Mouse (Mus musculus): ENCODE results near the gene Efcab11. TPM values are rescaled to one million over a fixed set of nuclear protein-coding genes. Genes with fewer than 3 reads are reported as not detected.

Efcab11 gene
- polyA plus RNA-seq, 1 experiment from 2014 or later = 22.1 TPM

DNA sequence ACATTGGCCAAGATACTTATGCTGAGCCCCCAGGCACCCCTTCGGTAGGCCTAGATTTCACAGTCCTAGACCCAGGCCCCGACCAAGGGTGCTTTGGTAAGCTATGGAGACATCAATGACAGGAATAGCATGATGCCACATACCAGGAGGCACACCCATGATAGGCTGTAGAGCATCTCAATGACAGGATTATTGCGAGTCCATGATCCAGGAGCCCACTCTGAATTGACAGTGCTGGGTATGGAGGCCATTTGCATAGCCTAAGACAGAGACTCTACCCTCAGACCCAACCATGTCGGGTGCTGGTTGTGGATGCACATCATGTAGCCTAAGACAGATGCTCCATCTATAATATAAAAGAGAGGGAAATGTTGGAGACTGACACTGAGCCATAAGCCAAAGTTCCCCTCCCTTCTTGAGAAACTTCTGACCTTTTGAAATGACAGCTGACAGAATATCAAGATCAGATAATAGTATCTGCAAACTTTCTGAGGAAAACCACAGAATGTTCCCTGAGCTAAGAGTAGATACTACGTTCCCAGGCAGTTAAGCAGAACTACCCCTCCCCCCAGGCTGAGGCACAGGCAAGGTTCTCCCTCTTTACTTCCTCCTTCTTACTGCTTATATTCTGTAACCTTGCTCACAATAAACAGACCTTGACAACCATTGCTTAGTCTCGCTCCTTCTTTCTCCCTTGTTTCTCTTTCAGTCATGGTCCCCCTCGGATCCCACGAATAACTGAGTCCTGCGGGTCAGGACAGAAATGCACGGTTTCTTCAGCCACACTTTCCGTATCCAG is 237.5 kb downstream of the Efcab11 start:
- 80% methylated on average over 11 of the region's 11 CpGs for WGBS
- no peaks in the 10 kb centered on the region for H3K36me3 ChIP-seq (ENCODE audit: insufficient read depth)
- H3K4me2 ChIP-seq = no peak overlapping the region
- H3K9ac ChIP-seq = no peak overlapping the region
- H3K4me1 ChIP-seq (ENCODE audit: insufficient read depth) = no peaks in the 10 kb centered on the region
- ATAC-seq (ENCODE audit: insufficient read depth) (no peak), DNase-seq (no peak)
- no peak for TF ChIP-seq CTCF (IDR thresholded peaks at IDR 0.05; ENCODE audit: low read depth)
- H3K4me3 ChIP-seq (ENCODE audit: low read depth, low read length) = no peak overlapping the region
- peaks cover 4% of the 10 kb centered on the region; the same call in 1 of the 2 replicates for H3K9me3 ChIP-seq (ENCODE audit: low read depth, low read length)
- H3K27me3 ChIP-seq (ENCODE audit: insufficient read depth, low read length) = no peaks in the 10 kb centered on the region
- no peak overlapping the region for H3K27ac ChIP-seq (ENCODE audit: low read depth)

DNA sequence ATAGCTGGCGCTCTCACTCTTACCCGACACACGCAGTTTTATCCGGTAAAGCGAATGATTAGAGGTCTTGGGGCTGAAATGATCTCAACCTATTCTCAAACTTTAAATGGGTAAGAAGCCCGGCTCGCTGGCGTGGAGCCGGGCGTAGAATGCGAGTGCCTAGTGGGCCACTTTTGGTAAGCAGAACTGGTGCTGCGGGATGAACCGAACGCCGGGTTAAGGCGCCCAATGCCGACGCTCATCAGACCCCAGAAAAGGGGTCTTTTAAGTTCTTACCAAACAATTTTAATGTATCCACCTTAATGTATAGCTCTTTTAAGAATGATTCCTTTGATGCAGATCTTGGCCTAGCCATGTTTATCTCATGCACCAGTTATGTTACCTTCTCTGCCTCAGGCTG is 238.8 kb downstream of the Efcab11 start:
- Histone ChIP-seq H3K4me3 (ENCODE audit: low read depth, low read length) (no peak overlapping the region), H3K27ac (ENCODE audit: low read depth) (no peak overlapping the region), H3K36me3 (ENCODE audit: insufficient read depth) (no peaks in the 10 kb centered on the region), H3K9ac (no peak overlapping the region), H3K9me3 (ENCODE audit: low read depth, low read length) (peaks cover 4% of the 10 kb centered on the region; the same call in 1 of the 2 replicates), H3K4me2 (no peak overlapping the region), H3K27me3 (ENCODE audit: insufficient read depth, low read length) (no peaks in the 10 kb centered on the region), H3K4me1 (ENCODE audit: insufficient read depth) (no peaks in the 10 kb centered on the region)
- TF ChIP-seq CTCF (IDR thresholded peaks at IDR 0.05; ENCODE audit: low read depth) = no peak
- WGBS = 92% methylated on average over 18 of the region's 18 CpGs
- ATAC-seq (ENCODE audit: insufficient read depth) (peak; percentile 90), DNase-seq (no peak)

DNA sequence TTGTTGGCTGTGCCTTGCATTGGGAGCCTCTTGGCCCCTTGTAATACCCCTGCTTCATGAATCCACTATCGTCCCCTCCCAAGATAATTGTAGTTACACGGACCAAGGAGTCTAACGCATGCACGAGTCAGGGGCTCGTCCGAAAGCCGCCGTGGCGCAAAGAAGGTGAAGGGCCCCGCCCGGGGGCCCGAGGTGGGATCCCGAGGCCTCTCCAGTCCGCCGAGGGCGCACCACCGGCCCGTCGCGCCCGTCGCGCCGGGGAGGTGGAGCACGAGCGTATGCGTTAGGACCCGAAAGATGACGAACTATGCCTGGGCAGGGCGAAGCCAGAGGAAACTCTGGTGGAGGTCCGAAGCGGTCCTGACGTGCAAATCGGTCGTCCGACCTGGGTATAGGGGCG is 239.3 kb downstream of the Efcab11 start:
- no peaks in the 10 kb centered on the region for H3K36me3 ChIP-seq (ENCODE audit: insufficient read depth)
- no peaks in the 10 kb centered on the region for H3K4me1 ChIP-seq (ENCODE audit: insufficient read depth)
- no peaks in the 10 kb centered on the region for H3K27me3 ChIP-seq (ENCODE audit: insufficient read depth, low read length)
- ATAC-seq (ENCODE audit: insufficient read depth) (peak; percentile 98), DNase-seq (no peak)
- 84% methylated on average over 37 of the region's 37 CpGs for WGBS
- no peak overlapping the region for H3K4me3 ChIP-seq (ENCODE audit: low read depth, low read length)
- H3K4me2 ChIP-seq = no peak overlapping the region
- H3K27ac ChIP-seq (ENCODE audit: low read depth) = no peak overlapping the region
- H3K9ac ChIP-seq = no peak overlapping the region
- H3K9me3 ChIP-seq (ENCODE audit: low read depth, low read length) = peaks cover 4% of the 10 kb centered on the region; the same call in 1 of the 2 replicates
- no peak for TF ChIP-seq CTCF (IDR thresholded peaks at IDR 0.05; ENCODE audit: low read depth)

Other genes with a start within 250 kb of the Efcab11 start
- gene Tdp1, start 78 bp upstream of the Efcab11 start, polyA plus RNA-seq (2014; fragmentation: Nextera tagmentation; extraction: Ambion mirVana) = 74.8 and 82.9 TPM in 2 replicates
- 2.7 and 3.6 TPM in 2 replicates for gene Kcnk13, start 80.1 kb upstream of the Efcab11 start, polyA plus RNA-seq (2014; fragmentation: Nextera tagmentation; extraction: Ambion mirVana)
- 308 and 325 TPM in 2 replicates for gene Psmc1, start 225.7 kb upstream of the Efcab11 start, polyA plus RNA-seq (2014; fragmentation: Nextera tagmentation; extraction: Ambion mirVana)